Mouse (Mus musculus) retina, postnatal 7 days (tissue): ENCODE data around the gene Samd4.

Source experiments
- DNase-seq: peaks from one replicate; pipeline ENCODE4 v3.0.0-alpha.2; 2012; ENCODE audit warnings: low read depth, low spot score

Samd4 gene

DNA sequence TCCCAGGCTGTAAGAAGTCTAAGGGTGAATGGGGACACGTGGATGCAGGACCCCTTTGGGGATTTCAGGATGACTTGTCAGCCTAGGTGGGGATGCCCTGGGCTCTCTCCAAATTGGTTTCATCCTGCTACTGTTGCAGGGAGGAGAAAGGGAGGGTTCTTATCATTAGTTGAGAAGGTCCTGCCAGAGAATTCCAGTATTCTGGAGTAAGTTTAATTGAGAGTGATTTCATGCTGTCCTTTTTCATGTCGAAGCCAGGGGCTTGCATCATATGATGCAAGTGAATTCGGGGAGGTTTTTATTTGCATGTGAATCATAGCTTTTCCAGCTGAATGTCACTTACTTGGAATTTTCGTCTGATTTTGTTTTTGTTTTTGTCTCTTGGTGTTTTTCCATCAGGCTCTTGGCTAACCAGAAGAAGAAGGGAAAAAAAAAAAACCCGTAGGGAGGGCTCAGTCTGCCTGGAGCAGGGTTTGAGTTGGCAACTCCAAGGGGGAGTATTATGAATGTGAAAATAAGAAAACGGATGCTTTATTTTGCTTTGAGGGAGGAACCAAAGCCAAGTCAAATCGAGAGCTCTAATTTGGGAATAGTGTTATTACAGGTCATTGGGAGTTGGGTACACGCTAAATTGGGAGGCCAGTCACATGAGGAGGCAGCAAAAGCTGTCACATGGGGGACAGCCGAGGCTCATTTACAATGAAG, 116.8 kb downstream of the Samd4 start:
- no peak for DNase-seq

DNA sequence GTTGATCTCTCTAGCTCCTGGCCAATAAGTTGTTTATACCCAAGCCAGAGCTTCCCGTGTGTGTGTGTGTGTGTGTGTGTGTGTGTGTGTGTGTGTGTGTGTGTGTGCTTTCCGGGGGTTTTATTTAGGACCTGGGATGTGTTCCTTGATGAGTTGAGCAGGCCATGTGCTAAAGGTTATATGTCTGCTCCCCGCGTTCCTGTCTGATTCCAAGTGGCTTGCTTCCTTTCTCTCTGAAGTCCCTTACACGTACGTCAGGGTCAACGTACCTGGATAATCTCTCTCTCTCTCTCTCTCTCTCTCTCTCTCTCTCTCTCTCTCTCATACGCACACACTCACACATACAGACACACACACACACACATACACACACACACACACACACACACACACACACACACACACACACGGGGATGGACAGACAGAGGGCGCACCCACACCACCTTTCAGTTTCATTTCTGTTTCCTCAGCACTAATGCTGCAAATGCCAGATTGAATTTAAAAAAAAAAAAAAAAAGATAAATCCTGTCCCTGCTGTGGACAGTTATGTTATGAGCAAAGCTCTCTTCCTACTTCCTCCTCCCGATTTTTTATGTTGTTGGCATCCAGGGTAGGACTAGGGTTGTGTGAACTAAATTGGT, 117.6 kb downstream of the Samd4 start:
- no peak for DNase-seq

- DNase-seq: no peak
Measured at GRCm38 (mm10) chr14:47000786-47001761, 118.4 kb downstream of the Samd4 start.

DNA sequence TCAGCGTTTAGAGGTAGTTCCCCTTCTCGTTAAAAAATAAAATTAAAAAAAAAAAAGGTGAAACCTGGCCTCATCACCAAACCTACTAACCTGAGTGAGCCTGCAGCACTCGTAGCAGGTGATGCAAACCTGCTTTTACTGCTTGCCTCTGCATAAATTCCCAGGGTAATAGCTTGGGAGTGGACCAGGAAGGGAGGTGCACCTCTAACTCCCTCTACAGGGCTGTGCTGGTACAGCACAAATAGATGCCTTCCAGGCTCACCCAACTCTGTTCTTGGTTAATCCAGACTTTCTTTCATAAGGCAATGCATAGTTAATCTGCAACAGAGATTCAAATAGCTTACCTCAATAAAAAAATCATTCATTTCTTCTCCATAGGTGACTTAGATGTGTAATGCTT, 121.5 kb downstream of the Samd4 start:
- no peak for DNase-seq

DNA sequence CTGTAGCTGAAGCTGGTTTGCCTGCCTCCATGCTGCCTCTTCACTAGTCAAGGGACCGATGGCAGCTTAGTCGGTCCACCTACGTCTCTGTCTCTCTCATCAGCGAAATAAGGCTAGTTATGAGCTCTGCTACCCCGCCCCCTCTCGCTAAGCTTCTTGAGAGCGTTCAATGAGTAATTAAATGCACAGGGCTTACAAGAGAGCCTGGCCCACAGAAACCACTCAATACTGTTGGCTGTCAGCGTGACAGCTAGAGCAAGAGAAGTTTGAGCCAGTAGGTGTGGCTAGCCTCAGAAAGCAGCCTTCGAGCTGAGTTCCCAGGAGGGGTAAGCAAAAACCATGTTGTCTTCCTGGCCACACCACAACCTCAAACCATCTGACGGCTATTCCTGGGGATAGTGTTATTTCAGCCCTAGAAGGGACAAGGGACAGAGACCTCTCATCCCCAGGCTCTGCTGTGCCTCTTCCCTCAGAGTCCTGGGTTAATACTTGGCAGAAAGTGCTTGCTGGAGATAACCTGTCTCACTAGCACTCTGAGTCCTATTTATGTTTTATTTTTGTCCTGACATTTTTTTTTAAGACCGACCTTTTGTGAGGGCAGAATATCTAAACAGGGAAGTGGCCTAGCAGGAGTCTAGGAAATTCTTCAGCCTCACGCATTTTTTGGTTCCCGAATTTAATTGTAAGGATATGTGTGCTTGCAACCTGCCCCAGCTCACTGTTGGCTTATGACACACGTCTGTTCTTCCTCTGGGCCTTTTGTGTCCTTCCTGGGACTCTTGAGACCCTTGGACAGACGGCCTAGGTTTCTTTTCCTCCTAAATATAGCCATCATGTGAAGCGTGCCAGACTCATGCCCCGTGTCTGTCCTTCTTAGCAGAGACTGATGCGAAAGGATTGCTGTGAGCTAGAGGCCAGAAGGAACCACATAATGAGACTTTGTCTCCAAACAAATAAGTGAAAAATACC, 128.8 kb downstream of the Samd4 start:
- DNase-seq: peak; percentile 19

DNA sequence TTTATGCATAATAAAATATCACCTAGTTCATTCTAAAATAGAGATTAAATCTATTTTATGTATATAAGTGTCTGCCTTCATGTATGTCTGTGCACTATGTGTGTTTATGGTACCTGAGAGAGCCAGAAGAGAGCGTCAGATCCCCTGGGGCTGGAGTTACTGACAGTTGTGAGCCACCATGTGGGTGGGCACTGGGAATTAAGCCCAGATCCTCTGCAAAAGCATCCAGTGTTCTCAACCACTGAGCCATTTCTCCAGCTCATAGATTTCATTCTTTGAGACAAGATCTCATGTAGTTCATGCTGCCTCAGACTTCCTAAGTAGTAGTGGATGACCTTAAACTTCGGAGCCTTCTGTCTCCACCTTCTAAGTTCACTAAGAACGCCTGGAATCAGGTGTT, 133.0 kb downstream of the Samd4 start:
- no peak for DNase-seq

DNA sequence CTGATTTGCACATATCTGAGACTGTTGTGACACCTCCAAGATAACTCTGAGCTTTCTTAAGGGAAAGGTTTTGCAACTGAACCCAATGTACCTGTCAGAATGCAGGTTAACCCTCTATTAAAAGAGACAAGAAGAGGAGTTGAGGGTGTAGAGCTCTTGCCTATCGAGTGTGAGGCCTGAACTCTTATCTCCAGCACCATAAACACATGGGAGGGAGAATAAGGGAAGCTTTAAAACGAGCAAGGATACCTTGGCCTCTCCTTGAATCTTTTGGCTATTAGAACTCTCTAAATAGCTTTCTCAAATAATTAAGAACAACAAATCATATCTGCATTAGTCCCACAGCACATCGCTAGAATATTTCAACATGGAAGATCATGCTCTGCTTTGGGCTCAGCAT, 135.0 kb downstream of the Samd4 start:
- DNase-seq: no peak

DNA sequence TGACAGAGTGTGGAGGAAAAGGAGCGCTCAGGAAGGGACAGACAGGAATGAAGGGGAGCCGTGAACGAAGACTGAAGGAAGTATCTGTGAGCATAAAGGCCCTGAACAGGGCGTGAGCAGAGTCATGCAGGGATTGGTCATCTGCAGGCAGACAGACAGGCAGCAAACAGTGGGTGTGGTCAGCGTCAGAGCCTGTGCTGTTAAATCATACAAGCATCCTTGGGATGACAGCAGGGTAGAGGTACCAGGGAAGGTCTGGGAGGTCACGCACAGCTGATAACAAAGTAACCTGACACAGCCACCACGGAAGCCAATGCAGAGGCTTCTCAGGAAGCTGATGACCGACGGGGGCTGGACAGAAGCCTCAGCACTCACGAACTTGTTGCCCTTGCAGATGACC, 138.2 kb downstream of the Samd4 start:
- no peak for DNase-seq

DNA sequence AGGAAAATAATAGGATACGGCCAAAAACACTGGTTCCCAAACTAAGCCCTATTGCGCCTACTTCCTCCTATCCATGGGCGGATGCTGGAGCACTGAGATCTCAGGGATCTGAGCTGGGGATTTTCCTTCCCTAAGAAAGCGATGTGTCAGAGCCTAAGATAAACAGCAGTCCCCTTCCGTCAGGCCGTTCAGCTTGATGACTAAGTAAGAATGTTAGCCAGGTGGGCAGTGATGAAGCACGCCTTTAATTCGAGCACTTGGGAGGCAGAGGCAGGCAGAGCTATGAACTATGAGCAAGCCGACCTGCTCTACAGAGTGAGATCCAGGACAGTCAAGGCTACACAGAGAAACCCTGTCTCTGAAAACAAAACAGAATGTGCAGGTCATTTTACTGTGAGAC, 140.9 kb downstream of the Samd4 start:
- DNase-seq: no peak

DNA sequence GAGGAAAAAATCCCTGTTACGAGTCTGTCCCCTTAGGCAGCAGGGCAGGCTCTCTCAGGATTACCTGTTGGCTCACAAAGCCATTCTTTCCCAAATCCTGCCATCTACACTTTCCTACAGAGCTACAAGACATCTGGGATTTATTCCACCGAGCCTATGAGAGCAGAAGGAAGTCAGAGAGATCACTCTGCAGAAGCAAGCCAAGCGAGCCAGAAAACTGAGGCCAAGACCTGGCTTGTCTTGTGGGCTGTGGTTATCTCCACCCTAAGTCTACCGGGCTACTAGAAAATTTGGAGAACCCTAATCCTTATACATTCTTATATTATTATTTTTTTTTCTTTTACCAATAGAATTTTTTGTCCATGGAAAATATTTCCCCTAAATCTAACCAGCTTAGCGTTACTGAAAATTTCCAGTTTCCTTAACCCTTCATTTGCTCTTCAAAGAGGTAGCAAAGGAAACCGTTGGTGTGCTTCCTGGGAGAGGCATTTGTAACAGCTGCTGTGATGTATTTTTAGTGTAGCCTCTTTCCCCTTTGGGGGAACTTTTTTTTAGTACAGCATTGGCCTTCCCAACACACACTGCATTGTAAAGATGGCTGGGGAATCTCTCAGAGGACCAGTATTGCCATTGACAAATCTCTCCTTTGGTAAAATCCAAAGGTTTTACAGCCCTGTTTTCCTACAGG, 144.9 kb downstream of the Samd4 start:
- no peak for DNase-seq

DNA sequence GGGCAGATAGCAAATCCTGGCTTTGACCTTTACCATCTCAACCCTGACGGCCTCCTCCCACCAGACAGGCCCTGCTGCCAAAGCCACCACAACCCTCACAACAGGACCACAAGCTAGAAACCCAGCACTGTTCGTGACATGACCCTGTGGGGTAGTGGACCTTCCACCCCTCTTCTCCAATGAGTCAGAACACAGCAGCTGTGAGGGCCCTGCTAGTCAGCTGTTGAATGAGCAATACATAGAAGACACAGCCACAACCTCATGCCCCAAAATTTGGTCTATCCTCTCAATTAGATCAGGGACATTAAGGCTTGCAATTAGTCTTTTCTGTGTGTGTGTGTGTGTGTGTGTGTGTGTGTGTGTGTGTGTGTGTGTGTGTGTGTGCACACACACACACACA, 148.9 kb downstream of the Samd4 start:
- no peak for DNase-seq

DNA sequence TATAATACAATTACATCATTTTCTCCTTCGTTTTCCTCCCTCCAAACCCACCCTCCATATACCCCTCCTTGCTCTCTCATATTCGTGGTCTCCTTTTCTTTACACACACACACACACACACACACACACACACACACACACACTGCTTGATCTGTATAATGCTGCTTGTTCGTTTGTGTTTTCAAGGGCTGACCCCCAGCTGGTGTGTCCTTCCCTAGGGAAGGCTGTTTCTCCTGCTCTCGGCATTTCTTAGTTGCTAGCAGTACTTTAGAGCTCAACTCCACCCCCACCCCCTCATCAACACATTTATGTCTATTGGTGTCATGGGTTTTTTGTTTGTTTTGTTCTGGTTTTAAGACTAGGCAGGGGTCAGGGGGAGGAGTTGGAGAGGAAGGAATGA, 149.5 kb downstream of the Samd4 start:
- no peak for DNase-seq

DNA sequence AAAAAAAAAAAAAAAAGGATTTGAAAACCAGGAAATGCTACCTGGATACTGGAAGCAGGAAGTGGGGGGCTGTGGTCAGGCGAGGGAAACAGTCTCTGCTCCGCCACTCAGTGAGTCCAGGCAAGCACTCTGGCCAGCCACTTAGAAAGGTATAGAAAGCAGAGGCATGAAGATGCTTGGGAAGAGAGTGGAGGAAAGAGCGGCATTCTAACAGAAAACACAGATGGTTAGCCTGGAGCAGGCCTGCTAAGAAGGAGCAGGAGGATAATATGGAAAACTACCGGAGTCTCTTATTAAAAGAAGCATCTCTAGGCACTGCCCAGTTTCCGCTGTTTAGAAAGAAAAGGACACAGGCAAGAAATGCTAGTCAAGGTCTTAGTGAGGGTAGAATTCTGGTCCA, 150.8 kb downstream of the Samd4 start:
- no peak for DNase-seq

DNA sequence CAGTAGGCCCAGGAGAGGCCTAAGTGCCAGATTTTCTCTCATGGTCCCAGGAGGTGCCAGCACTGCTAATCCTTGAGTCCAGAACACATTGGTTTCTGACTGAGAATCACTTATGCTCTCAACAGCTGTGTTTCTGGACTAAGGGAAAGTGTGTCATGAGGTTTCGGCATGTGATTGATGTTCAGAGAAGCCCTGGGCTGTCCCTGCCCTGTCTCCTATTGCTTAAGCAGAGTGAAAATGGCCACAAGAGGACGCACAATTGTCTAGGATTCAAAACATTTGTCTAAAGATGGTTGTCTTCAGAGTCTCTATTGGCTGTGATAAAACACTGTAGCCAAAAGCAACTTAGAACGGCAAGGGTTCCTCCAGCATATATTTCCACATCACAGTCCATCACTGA, 159.0 kb downstream of the Samd4 start:
- no peak for DNase-seq

DNA sequence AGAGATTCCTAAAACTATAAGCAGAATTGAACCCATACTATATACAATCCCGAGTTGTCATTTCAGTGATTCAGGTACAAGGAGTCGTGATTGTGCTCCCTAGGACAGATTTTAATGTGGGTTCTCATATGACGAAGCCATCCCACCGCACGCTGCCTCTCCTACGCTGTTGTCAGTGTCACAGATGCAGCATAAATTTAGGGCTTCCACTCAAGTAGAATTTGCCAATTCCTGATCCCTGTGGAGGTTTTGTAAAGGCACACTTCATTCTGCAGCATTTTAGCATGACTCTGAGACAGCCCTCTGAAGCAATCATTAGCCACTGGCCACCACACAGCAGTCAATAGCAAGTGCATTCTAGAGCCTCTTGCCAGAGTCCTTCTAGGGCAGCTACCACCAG, 166.4 kb downstream of the Samd4 start:
- no peak for DNase-seq

GRCm38 (mm10) chr14:47051743-47052610, 169.3 kb downstream of the Samd4 start:
- DNase-seq: no peak

DNA sequence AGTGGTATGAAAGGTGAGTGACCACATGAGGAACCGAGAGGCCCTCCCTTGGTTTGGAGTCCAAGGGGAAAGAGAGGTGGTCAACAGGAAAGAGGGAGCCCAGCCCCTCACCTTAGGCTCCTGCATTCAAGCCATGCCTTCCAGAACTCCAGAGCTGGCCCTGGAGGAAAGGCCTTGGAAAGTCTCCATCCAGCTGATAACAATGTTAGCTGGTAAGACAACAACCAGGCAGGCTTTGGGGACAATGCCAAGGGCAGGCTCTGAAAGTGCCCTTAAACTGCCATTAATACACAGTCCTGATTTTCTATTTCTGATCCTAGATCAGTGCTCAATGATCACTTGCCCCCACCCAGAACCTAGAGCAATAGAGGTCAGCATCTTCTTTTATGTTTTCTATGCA, 170.4 kb downstream of the Samd4 start:
- no peak for DNase-seq

- no peak for DNase-seq
Measured at GRCm38 (mm10) chr14:47053824-47054223, 171.2 kb downstream of the Samd4 start.

GRCm38 (mm10) chr14:47058969-47059368, 176.3 kb downstream of the Samd4 start:
- DNase-seq: no peak

DNA sequence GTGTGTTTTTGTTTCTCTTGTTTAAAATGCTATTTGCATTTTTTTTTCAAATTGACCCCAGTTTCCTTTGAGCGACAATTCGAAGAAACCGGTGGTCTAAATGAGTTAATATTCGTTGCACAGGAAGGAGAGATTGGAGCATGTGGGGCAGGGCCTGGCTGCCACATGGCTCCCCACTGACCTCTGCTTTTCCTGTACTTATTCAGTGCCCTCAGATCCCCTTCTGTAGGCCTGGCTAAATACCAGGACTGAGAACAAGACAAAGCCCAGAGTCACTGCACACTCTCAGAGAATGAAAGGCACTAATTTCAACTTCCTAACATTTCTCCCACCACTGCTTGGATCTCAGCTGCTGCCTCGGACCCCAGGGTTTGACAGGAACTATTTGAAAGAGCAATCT, 182.4 kb downstream of the Samd4 start:
- no peak for DNase-seq
